Mouse (Mus musculus) embryo, embryonic 9.5 days (tissue): ENCODE measurements around the gene Erc2.

Experiments used
- DNase-seq: peaks from one replicate; pipeline ENCODE4 v3.0.0-alpha.2; 2017; ENCODE audit errors: extremely low spot score

The Erc2 gene

DNA sequence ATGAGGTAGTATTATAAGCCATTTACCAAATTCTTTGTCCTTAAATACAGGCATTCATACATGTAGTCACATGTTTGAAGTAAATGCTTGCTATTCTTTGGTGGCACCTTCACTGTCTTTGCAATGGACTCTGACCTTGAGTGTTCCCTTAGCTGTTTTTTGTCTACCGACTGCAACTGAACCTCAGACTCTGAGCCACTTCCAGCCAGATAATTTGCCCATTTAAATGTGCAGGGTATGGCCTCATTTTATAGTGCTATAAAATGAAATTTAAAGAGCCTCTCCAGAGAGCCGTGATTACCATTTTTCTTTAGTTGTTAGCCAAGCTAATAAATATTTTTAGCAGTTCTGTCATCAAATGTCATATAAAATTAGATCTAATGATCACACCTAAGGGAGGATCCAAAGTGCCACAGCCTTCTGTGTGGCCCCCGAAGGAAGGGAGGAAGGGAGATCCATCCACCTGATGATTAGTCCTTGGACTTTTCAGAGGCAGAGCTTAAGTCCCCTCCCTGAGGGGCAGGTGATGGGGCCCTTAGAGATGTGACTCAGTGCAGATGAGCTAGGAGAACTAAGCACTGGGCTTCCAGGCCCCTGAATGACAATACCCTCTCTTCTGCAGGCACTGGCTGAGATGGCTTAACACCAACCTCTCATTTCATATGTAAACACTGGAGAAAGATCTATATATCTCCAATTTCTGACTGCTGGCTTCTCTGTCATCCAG lies 439.6 kb downstream of the Erc2 start:
- no peak for DNase-seq

GRCm38 (mm10) chr14:28068021-28068420 lies 445.8 kb downstream of the Erc2 start:
- no peak for DNase-seq

- DNase-seq = no peak
Measured at GRCm38 (mm10) chr14:28069826-28070225, 447.6 kb downstream of the Erc2 start.

DNA sequence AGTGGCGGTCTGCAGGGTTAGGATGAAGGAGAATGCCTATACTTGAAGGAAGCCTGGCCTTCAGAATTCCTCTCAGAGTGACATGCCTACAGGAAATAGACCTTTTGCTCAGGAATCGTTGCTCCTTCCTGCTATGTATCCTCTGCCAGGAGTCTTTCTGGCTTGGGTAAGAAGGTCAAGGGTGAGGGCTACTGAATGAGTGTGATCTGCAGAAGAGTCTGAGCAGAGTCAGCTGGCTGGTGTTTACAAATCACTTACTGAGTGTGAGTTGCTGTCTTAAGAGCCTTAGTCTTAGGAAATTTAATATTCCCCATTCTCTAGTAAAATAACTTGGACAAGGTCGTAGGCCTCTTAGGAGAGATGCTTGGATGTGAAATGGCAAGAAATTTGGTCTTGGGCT lies 450.3 kb downstream of the Erc2 start:
- no peak for DNase-seq

DNA sequence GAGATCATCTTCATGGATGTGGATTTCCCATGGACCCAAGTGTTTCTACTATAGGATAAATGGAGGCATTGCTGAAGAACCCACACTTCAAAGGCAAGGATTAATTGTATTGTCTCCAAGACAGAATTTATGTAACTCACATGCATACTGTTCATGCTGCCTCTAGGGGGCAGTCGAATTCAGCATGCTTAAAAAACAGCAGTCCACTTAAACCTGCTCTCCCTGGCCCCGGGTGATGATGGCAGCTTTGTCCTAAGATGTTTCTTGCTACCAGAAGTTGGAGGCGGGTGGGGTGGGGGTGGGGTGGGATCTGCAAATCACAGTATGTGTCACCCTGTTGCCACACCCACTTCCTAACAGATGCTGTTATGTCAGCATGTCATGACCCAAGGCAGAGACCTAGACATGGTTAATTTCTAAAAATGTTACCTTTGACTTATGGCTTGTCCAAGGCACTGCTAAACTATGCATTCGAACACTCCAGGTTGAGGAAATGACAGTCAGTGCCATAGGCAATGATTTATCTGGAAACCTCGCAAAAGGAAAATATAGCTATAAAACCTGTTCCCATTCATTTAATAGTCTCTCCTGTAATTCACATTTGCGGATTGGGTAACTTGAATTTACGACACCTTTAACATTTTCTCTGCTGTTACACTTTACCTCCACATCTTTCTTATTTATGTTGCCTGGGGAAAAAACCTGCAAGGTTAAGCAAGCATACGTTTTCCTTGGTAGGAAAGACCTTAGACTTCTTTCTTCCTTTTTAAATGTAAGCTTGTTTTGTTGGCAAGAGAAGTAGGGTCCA lies 467.6 kb downstream of the Erc2 start:
- DNase-seq = peak; percentile 56

DNA sequence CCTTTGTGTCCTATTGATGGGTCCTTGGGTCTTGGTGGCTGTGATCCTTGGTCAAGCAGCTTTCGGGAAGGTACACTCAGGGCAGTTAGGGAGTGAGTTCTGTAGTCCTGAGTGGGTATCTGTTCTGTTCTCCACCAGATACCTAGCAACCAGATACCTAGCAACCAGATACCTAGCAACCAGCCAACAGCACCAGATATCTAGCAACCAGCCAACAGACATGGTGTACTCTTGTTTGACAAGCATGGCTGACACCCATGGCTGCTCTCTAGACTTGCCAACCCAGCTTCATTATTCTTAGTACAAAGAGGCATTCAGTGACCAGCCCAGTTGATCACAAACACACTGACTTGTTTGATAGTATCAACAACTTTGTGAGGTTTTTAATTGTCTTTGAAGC lies 469.1 kb downstream of the Erc2 start:
- no peak for DNase-seq

DNA sequence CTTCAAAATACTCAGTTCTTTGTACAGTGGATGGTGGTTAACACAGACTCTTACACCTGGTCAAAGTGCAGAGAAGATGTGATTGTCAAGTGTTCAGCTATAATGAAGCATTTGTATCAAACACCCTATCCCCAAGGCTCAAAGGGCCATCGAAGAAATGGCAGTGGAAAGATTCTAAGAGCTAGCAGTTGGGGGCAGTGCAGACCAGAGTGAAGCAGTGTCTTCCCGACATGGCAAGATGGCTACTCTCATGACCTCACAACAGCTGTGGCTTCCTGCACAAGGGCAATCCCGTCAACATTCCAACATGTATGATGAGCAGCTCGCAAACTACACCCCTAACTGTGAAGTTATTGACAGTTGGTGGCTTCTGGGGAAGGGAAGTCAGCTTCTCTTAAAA lies 471.0 kb downstream of the Erc2 start:
- DNase-seq = peak; percentile 16

DNA sequence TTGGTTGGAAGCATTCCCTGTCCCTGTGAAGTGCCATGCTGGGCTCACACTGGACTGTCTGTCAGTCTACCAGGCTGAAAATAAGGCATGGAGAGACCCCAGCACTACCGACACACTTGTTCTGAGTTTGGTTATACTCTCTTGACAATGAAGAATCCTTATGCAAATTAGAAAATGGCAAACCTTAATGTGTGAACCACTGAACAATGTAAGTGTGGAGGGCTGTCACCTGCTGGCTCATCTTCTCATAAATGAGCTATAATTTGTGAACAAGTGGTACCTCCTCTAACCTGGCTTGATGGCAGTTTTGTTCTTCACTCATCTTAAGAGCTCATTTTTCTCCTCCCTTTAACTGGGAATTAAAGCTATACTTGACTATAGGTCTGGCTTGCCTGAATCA lies 471.7 kb downstream of the Erc2 start:
- no peak for DNase-seq

DNA sequence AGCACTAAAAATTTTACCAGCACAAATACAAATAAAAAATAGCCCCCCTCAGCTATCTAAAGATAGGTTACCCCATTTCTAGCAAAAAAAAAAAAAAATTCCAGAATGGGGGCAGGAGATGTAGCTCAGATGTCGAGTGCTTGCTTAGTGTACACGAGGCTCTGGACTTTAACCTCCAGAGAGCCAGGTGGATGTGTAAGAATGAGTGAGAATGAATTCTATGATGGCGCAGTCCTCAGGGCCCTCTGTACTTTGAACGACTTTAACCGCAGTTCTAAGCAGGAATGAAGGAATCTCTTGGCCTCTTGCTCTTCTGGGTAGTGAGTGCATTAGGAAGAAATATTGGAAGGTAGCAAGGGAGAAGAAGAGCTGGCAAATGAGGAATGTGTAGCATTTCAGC lies 476.9 kb downstream of the Erc2 start:
- DNase-seq = no peak

DNA sequence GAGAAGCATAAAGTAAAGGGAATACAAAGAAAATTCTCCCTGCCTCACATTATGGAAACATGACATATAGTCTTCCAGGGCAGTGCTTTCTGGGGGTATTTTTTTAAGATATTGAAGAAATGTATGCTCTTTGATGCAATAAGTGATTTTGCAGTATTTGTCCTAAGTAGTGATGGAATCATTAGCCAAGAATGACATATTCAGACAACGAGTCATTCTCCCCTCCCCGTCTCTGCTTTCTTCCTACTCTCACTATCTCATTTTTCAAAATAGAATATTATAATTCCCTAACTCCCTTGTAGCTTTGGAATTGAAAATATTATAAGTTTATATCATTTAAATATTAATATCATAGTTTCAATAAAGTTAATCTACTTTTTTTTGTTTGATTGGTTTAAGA lies 490.9 kb downstream of the Erc2 start:
- no peak for DNase-seq

- DNase-seq = peak; percentile 19
Measured at GRCm38 (mm10) chr14:28120851-28121250, 498.6 kb downstream of the Erc2 start.

- no peak for DNase-seq
Measured at GRCm38 (mm10) chr14:28126842-28127241, 504.6 kb downstream of the Erc2 start.

DNA sequence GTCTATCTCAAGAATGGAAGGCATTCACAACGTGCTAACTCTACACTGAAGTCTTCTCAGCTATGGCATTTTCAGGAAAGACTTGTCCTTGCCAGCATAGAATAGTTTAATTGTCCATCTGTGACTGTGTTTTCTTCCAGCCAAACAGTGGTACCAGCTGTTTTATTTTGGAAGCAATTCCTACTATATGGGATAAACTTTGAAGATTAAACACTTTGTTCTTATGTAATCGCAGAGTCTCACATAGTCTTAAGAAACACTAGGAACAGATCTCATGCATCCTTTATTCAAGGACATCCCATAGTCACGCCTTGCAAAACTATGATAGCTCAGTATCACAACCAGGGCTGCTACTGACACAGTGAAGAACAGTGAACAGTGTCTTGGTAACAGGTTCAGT lies 506.8 kb downstream of the Erc2 start:
- no peak for DNase-seq

DNA sequence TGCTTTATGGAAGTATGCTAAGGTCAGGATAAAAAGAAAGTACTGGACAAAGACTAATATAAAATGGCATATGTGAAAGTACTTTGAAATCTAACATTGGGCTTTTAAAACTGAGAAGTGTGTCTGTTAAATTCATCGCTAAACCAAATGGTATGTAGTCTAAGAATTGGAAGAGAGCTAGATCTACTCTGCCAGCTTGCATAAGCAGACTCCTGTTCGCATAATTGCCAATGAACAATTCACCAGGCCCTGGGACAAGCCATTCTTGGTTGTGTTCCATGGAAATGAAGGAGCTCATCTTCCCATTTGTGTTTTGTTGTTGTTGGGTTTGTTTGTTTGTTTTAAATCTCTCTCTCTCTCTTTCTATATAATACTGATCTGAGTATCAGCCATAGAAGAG lies 521.8 kb downstream of the Erc2 start:
- DNase-seq = no peak

GRCm38 (mm10) chr14:28147201-28147600 lies 525.0 kb downstream of the Erc2 start:
- DNase-seq = no peak

GRCm38 (mm10) chr14:28150942-28151341 lies 528.7 kb downstream of the Erc2 start:
- DNase-seq = no peak

DNA sequence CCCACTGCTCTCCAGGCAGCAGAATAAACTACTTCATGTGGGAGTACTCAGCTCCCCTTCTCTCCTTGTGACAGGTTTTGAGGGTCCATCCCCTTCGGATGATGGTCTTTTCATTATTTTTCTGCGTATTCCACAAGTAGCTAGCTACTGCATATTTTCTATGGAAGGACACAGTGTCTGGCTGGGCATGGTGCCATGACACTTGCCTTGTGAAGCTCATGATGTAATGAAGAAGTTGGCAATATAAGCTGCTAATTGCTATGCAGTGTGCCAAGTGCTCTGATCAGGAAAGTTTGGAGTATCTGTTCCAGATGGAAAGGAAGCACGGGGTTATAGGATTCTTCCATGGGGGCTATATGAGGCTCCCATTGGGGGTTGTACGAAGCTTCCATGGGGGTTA lies 533.5 kb downstream of the Erc2 start:
- DNase-seq = no peak

DNA sequence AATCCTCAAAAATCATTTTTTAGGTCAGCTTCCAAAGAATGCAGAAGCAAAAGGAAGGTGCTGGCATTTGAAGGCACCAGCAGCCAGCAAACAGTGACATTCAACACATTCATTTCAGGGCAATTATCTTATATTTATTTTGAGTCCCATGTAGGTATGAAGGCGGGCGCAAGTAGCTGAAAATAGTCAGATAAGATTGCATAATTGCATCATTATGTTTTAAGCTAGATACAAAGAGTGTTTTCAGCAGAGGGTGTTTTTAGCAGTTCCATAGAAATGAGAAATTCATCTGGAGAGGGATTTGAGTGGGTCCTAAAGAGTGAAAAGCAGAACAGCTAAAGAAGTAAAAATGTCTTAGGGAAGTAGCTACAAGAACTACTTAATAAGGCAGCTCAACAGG lies 538.6 kb downstream of the Erc2 start:
- DNase-seq = no peak

- peak; percentile 12 for DNase-seq
Measured at GRCm38 (mm10) chr14:28164642-28165408, 542.6 kb downstream of the Erc2 start.

- peak; percentile 18 for DNase-seq
Measured at GRCm38 (mm10) chr14:28165621-28166211, 543.5 kb downstream of the Erc2 start.

GRCm38 (mm10) chr14:28170711-28171110 lies 548.5 kb downstream of the Erc2 start:
- no peak for DNase-seq

- no peak for DNase-seq
Measured at GRCm38 (mm10) chr14:28171364-28171763, 549.1 kb downstream of the Erc2 start.
